Mouse (Mus musculus): ENCODE data around the gene Pin1rt1.

Gene Pin1rt1

DNA sequence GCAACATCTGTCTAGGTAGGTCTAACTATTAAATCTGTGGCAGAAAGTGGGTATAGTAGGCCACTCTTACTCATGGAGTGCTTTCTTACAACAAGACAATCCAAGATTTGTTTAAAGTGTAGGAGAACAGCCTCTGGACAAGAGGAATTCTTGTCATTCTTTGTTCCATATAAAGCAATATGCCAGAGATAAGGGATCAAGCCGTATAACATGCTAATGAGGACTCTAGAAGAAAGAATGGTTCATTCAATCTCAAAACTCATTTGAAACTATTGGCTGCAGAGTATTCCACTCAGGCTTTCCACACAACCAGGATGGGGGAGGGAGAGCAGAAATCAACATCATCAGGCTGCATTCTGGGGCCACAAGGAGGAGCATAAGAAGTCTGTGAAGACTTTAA lies 11.2 kb upstream of the Pin1rt1 start:
- H3K27me3 ChIP-seq (ENCODE audit: insufficient read depth, low read length): no peaks in the 10 kb centered on the region
- peaks cover 16% of the 10 kb centered on the region for H3K4me1 ChIP-seq (replicated peaks; ENCODE audit: low read depth, low read length)
- no peaks in the 10 kb centered on the region for H3K9me3 ChIP-seq (ENCODE audit: low read length)
- no peak overlapping the region for H3K4me3 ChIP-seq (replicated peaks; ENCODE audit: low read length)
- H3K36me3 ChIP-seq (ENCODE audit: insufficient read depth, low read length): peaks cover 54% of the 10 kb centered on the region
- TF ChIP-seq CTCF (conservative IDR thresholded peaks at IDR 0.05; ENCODE audit: low read length) (no peak), POU5F1 (IDR thresholded peaks at IDR 0.05; ENCODE audit: borderline replicate concordance, low read length) (no peak), NANOG (IDR thresholded peaks at IDR 0.05; ENCODE audit: borderline replicate concordance, low read length) (no peak)

DNA sequence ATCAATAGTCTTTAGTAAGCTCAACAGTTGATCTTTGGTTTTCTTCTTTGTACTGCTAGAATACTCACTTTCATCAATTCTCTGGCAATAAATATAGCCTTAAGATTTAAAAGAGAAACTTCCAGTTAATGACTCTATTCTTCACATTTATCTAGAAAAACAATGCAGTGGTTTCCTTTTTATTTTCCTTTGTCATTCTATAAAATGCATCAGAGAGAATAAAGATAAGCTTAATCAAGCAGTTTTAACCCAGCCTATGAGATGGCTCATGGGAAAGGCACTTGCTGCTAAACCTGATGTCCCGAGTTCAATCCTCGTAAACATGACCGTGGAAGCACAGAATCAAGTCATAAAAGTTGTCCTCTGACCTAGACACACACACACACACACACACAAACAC lies 5.8 kb upstream of the Pin1rt1 start:
- Histone ChIP-seq H3K4me1 (replicated peaks; ENCODE audit: low read depth, low read length) (no peaks in the 10 kb centered on the region), H3K36me3 (ENCODE audit: insufficient read depth, low read length) (peaks cover 31% of the 10 kb centered on the region), H3K4me3 (replicated peaks; ENCODE audit: low read length) (no peak overlapping the region), H3K9me3 (ENCODE audit: low read length) (no peaks in the 10 kb centered on the region), H3K27me3 (ENCODE audit: insufficient read depth, low read length) (no peaks in the 10 kb centered on the region)
- TF ChIP-seq CTCF (conservative IDR thresholded peaks at IDR 0.05; ENCODE audit: low read length) (no peak), NANOG (IDR thresholded peaks at IDR 0.05; ENCODE audit: borderline replicate concordance, low read length) (no peak), POU5F1 (IDR thresholded peaks at IDR 0.05; ENCODE audit: borderline replicate concordance, low read length) (no peak)

DNA sequence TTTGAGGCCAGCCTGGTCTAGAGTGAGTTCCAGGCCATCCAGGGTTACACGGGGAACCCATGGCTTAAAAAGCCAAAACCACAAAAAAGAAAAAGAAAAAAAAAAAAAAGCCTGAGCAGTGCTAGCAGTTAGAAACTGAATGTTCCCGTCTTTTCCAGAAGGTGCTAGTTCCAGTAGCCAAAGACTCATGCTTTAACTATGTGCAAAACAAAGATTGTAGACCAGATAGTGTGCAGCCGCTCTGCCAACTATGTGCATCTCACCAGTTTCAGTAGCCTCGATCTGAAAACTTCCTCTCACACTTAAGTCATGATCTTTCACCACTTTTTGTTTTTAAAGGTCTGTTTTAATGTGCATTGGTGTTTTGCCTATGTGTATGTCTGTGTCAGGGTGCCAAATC lies 1.6 kb upstream of the Pin1rt1 start:
- H3K4me3 ChIP-seq (replicated peaks; ENCODE audit: low read length): no peak overlapping the region
- H3K4me1 ChIP-seq (replicated peaks; ENCODE audit: low read depth, low read length): peaks cover 6% of the 10 kb centered on the region
- no peaks in the 10 kb centered on the region for H3K9me3 ChIP-seq (ENCODE audit: low read length)
- H3K36me3 ChIP-seq (ENCODE audit: insufficient read depth, low read length): peaks cover 4% of the 10 kb centered on the region; the same call in 1 of the 2 replicates
- no peak for TF ChIP-seq POU5F1 (IDR thresholded peaks at IDR 0.05; ENCODE audit: borderline replicate concordance, low read length)
- TF ChIP-seq CTCF (conservative IDR thresholded peaks at IDR 0.05; ENCODE audit: low read length): no peak
- no peak for TF ChIP-seq NANOG (IDR thresholded peaks at IDR 0.05; ENCODE audit: borderline replicate concordance, low read length)
- H3K27me3 ChIP-seq (ENCODE audit: insufficient read depth, low read length): peaks cover 2% of the 10 kb centered on the region; the same call in 1 of the 2 replicates

DNA sequence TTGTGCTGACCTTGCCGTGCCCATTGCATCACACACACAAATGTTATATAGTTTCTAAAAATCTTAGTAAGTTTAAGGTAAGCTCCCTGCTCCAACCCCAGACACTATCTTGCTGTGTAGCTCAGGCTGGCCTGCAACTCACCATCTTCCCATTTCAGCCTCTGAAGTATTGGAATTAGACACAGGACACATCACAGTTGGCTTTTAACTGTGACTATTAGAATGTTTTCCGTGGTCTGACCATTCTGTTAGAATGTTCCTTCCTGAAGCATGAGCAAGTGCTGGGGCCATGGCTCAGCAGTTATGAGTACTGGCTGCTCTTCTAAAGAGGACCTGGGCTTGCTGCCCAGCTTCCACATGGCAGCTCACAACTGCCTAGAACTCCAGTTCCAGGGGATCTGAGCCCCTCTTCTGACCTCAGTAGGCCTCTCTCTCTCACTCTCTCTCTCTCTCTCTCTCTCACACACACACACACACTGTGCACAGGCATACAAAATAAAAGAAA lies 1.1 kb upstream of the Pin1rt1 start:
- H3K27me3 ChIP-seq (ENCODE audit: insufficient read depth, low read length): peaks cover 2% of the 10 kb centered on the region
- H3K4me3 ChIP-seq (replicated peaks; ENCODE audit: low read length): no peak overlapping the region
- H3K36me3 ChIP-seq (ENCODE audit: insufficient read depth, low read length): no peaks in the 10 kb centered on the region
- peaks cover 8% of the 10 kb centered on the region for H3K4me1 ChIP-seq (replicated peaks; ENCODE audit: low read depth, low read length)
- TF ChIP-seq CTCF (conservative IDR thresholded peaks at IDR 0.05; ENCODE audit: low read length): no peak
- TF ChIP-seq NANOG (IDR thresholded peaks at IDR 0.05; ENCODE audit: borderline replicate concordance, low read length): no peak
- TF ChIP-seq POU5F1 (IDR thresholded peaks at IDR 0.05; ENCODE audit: borderline replicate concordance, low read length): no peak
- no peaks in the 10 kb centered on the region for H3K9me3 ChIP-seq (ENCODE audit: low read length)

DNA sequence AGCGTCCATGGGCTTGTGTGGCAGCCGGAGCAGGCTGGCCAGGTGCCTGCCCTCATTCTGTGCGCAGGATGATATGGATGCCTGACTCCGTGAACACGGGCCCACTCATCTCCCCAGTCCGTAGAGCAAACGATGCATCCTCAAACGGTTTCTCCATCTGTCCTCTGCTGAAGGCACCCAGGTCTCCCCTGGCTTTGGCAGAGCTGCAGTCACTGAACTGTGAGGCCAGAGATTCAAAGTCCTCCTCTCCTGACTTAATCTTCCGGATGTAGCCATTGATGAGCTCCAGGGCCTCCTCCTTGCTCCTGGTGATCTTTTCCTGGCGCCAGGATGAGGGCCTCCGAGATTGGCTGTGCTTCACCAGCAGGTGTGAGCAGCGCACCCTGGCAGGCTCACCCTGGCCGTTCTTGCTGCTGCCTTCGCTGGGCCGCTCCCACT lies 1.9 kb downstream of the Pin1rt1 start:
- Histone ChIP-seq H3K36me3 (ENCODE audit: insufficient read depth, low read length) (no peaks in the 10 kb centered on the region), H3K27me3 (ENCODE audit: insufficient read depth, low read length) (peaks cover 18% of the 10 kb centered on the region), H3K4me3 (replicated peaks; ENCODE audit: low read length) (no peak overlapping the region), H3K4me1 (replicated peaks; ENCODE audit: low read depth, low read length) (peaks cover 26% of the 10 kb centered on the region), H3K9me3 (ENCODE audit: low read length) (no peaks in the 10 kb centered on the region)
- TF ChIP-seq CTCF (conservative IDR thresholded peaks at IDR 0.05; ENCODE audit: low read length) (no peak), NANOG (IDR thresholded peaks at IDR 0.05; ENCODE audit: borderline replicate concordance, low read length) (no peak), POU5F1 (IDR thresholded peaks at IDR 0.05; ENCODE audit: borderline replicate concordance, low read length) (no peak)

DNA sequence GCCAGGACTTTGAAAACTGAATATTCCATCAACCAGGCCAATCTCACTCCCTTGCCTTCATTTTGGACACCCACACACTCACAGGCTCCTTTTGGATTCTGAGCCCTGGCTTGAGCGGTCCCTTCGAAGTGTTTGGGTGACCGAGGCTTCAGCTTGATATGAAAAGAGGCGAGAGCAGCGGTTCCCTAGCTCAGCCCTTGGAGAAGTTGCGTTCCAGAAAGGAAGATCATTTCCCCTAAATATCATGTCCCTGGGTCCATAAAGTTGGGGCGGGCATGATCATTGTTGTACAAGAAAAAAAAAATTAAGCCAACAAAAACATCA lies 3.7 kb downstream of the Pin1rt1 start:
- Histone ChIP-seq H3K36me3 (ENCODE audit: insufficient read depth, low read length) (no peaks in the 10 kb centered on the region), H3K4me3 (replicated peaks; ENCODE audit: low read length) (peak overlapping the region; percentile 87), H3K4me1 (replicated peaks; ENCODE audit: low read depth, low read length) (peaks cover 36% of the 10 kb centered on the region), H3K9me3 (ENCODE audit: low read length) (no peaks in the 10 kb centered on the region), H3K27me3 (ENCODE audit: insufficient read depth, low read length) (peaks cover 18% of the 10 kb centered on the region)
- TF ChIP-seq NANOG (IDR thresholded peaks at IDR 0.05; ENCODE audit: borderline replicate concordance, low read length): no peak
- TF ChIP-seq CTCF (conservative IDR thresholded peaks at IDR 0.05; ENCODE audit: low read length): no peak
- TF ChIP-seq POU5F1 (IDR thresholded peaks at IDR 0.05; ENCODE audit: borderline replicate concordance, low read length): no peak

DNA sequence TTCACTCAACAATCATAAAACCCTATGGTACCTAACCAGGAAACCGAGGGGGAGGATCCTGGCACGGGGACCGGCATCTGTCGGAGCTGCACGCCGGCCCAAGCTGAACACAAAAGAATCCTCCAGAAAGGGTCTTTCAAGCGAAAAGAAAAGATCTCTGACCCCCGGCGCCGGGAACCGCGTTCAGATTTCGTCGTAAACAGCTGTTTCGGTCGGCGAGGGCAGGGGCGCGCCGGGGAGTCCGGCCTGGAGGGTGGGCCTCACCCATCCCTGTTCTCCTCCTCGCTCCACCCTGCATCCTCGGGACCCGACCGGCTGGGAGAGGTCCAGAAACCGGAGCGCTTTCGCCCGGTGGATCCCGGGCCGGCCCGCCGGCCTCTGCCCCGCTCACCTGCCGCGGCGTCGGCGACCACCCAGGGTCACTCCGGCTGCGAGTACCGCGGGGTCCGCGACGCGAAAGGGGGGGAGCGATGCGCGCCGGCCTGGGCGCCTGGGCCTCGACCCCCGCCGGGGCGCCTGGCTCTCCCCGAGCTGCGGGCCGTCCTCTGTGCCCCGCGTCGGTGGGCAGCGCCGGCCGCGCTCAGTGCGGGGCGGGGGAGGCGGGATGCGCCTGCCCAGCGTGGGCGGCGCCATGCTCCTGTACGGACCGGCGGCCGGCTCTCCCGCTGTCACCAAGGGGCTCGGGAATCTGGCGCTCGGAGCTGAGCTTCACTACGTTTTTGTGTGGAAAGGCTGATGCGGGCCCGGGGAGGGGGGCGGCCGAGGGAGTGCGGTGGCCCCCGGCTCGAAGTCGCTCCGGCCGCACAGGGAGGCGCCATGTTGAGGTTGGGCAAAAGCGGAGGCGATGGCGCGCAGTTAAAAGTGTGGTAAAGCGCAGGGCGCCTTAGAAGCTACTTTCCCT lies 4.3 kb downstream of the Pin1rt1 start, which contains the start of gene Tcp11l1:
Gene Tcp11l1 (minus strand): TSS at position 585 of the 901 bp plus-strand sequence.
- Histone ChIP-seq H3K4me1 (replicated peaks; ENCODE audit: low read depth, low read length) (peaks cover 36% of the 10 kb centered on the region), H3K9me3 (ENCODE audit: low read length) (no peaks in the 10 kb centered on the region), H3K36me3 (ENCODE audit: insufficient read depth, low read length) (no peaks in the 10 kb centered on the region), H3K27me3 (ENCODE audit: insufficient read depth, low read length) (peaks cover 18% of the 10 kb centered on the region), H3K4me3 (replicated peaks; ENCODE audit: low read length) (peak within 1 kb of the TSS; percentile 87)
- TF ChIP-seq NANOG (IDR thresholded peaks at IDR 0.05; ENCODE audit: borderline replicate concordance, low read length) (no peak), CTCF (conservative IDR thresholded peaks at IDR 0.05; ENCODE audit: low read length) (no peak)

DNA sequence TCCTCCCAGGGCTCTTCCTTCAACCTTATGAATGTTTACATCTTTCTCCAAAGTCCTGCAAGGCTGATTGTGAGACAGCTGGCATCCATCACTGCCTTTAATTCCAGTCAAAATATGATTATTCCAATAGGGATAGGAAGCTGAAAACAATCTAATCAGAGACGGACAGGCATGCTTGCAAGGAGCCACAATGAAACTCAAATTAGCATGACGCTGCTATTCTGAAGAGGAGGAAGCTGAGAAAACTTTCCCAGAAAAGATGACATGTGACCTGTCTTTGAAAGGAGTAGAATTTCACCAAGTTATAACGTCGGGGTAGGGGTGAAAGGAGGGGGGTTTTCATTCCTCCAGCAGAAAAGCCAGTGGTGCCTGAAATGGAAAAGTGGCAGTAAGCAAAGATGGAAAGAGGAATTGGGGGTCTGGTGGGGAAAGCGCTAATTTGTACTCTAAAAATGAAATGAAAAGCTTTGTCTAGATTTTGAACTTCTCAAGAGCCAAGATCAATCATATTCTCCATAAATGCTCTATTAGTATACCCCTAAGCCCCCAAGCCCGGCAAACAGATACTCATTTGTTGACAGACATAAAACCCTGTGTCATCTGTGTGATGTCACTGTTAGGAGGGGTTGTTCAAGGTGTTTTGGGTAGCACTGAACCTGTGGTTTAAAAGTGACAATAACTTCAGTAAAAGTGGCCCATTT lies 5.4 kb downstream of the Pin1rt1 start:
- peaks cover 36% of the 10 kb centered on the region for H3K4me1 ChIP-seq (replicated peaks; ENCODE audit: low read depth, low read length)
- TF ChIP-seq CTCF (conservative IDR thresholded peaks at IDR 0.05; ENCODE audit: low read length): no peak
- no peak for TF ChIP-seq NANOG (IDR thresholded peaks at IDR 0.05; ENCODE audit: borderline replicate concordance, low read length)
- no peak for TF ChIP-seq POU5F1 (IDR thresholded peaks at IDR 0.05; ENCODE audit: borderline replicate concordance, low read length)
- H3K36me3 ChIP-seq (ENCODE audit: insufficient read depth, low read length): no peaks in the 10 kb centered on the region
- H3K27me3 ChIP-seq (ENCODE audit: insufficient read depth, low read length): peaks cover 18% of the 10 kb centered on the region
- no peak overlapping the region for H3K4me3 ChIP-seq (replicated peaks; ENCODE audit: low read length)
- H3K9me3 ChIP-seq (ENCODE audit: low read length): no peaks in the 10 kb centered on the region

All from E14TG2a.4 (cell line).